Mouse (Mus musculus) monocyte, adult 2 months (primary cell): ENCODE measurements around the gene Gm20388.

Experiments
- DNase-seq, 2 experiments: peaks; one replicate each; pipeline ENCODE4 v3.0.0; 2022; ENCODE audit warnings: low spot score in 2 of 2, low read depth in 1 of 2

Gene Gm20388

GRCm38 (mm10) chr8:122853340-122853771, 2942.7 kb downstream of the Gm20388 start:
- no peak for DNase-seq

- no peak for DNase-seq
Observed at GRCm38 (mm10) chr8:122854388-122854787, 2943.7 kb downstream of the Gm20388 start.

- DNase-seq, result no peak
Observed at GRCm38 (mm10) chr8:122855123-122855522, 2944.5 kb downstream of the Gm20388 start.

DNA sequence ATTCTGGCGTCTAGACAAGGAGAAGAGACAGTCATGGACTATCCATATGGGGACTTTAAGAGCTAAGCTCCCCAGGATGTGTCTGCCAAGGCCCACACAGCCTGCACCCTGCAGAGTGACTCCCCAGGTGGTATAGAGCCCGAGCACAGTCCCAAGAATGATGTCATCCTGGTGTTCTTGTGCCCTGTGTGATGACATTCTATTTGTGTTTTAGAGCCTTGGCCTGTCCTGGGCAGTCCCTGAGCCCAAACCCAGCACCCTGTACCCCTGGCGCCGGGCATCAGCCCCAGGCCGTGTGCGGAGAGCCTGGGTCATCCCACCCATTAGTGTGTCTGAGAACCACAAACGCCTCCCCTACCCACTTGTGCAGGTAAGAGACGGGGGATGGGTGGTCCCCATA, 2945.6 kb downstream of the Gm20388 start:
- DNase-seq, result no peak

DNA sequence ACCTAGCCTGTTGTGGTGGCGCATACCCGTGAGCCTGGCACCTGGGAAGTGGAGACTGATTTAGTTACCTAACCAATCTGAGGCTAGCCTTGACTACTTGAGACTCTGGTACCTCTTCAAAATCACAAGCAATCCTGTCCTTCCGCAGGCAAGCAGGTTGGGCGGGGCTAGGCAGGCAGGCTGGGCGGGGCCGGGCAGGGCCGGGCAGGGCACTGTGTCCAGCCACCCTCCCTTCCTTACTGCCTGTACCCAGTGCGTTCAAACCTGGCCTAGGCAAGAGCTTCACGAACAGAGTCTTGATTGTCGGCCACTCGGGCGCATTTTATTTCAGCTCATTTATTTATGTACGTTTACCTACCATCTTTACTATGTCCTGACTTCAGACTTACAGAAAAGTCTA, 2949.2 kb downstream of the Gm20388 start:
- DNase-seq, result no peak

DNA sequence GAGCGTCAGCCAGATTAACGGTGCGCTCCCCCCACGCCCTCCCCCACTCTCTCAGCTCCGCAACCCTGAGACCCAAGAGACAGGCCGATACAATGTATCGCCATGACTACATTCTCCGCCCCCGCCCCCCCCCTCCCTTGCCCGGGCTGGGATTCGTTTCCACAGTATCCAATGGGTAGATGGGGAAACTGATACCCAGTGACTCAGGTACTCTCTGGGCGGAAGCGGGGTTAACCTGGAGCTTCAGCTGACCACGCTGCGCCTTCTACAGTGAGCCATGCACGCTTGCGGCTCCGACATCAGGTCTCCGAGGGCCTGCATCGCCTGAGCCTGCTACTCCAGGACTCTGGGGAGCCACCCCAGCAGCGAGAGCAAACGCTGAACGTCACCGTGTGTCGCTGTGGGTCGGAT, 2954.1 kb downstream of the Gm20388 start:
- DNase-seq, result no peak

GRCm38 (mm10) chr8:122865441-122865840, 2954.8 kb downstream of the Gm20388 start:
- no peak for DNase-seq

- no peak for DNase-seq
Observed at GRCm38 (mm10) chr8:122866231-122866630, 2955.6 kb downstream of the Gm20388 start.

- no peak for DNase-seq
Observed at GRCm38 (mm10) chr8:122867982-122868381, 2957.3 kb downstream of the Gm20388 start.

- DNase-seq, result peak; percentile 72 to 80
Observed at GRCm38 (mm10) chr8:122870377-122870863, 2959.8 kb downstream of the Gm20388 start.

- no peak for DNase-seq
Observed at GRCm38 (mm10) chr8:122871663-122872062, 2961.0 kb downstream of the Gm20388 start.

DNA sequence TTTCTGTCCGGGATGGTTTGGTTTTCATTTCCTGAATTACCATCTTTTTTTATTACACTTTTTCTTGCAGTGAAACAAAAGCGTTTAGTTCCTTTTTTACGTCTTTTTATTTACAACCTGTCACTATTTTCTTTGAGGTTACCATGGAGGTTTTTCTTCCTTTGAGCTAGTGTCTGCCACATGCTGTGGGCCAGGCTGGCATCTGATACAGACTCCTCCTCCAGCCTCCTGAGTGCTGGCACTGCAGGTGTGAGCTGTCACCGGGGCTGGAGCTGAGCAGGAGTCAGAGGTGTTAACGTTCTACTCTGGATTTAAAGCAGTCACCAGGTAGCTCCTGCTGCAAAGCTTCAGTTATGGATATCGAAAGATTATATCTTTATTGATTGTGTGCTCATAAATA, 2962.5 kb downstream of the Gm20388 start:
- no peak for DNase-seq

DNA sequence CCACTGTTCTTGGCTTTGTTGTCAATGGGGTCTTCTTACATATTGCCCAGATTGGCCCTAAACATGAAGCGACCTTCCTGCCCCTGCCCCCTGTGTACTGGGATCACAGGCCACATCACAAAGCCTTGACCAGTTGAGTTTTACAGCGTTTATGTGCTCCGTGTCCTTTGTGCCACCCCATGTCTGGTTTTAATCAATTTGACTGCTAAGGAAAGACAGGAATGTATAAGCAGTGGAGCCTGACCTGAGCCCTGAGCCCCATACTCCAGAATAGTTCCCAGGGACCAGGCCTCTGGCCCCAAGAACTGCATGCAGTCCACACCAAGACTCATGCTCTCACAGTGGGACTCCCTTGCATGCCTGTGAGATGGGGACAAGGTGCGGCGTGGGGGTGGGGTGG, 2964.5 kb downstream of the Gm20388 start:
- no peak for DNase-seq

DNA sequence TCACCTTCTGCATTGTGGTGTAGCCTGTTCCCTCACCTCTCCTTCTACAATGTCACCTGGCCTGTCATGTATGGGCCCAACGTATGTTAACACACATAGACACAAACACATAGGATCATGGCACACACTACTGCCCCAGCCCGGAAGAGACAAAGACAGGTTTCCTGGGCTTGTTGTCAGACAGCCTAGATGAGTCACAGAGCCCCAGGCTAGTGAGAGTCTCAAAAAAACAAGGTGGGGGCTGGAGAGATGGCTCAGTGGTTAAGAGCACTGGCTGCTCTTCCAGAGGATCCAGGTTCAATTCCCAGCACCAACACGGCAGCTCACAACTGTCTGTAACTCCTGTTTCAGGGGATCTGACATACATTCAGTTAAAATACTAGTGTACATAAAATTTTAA, 2967.6 kb downstream of the Gm20388 start:
- no peak for DNase-seq

DNA sequence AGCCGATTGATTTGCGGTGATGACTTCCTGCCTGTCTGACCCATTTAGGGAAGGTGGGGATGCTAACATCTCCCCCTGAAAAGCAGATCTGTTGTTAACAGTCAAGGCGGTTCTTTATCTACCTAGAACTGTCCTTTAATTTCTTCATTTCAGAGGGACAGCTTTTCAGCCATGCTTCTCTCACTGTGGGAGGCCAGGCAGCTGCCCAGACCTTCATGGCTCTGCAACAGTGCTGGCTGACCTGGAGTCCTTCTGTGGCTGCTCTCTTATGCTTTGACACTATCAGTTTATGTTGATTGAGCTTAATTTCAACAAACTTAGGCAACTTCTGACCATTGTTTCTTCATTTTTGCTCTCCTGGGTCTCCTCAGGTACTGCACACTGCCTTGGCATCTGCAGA, 2969.7 kb downstream of the Gm20388 start:
- DNase-seq, result no peak

GRCm38 (mm10) chr8:122883671-122884070, 2973.0 kb downstream of the Gm20388 start:
- DNase-seq, result no peak

DNA sequence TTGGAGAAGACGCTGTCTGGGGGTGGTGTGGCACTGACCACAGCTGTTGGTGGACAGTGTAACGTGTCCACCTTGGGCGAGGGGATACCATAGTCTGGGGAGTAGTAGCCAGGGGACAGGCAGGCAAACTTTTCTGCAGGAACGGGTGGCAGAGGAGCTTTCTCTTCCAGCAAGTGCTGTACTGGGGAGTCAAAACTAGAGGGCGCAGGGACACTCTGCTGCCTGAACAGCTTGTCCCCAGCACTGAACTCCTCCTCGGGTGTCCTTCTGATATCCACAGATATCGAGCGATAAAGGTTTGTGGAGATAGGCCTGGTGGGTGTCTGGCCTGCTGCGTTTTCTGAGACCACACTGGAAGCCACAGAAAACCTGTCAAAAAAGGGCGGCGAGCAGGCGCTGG, 2980.8 kb downstream of the Gm20388 start:
- no peak for DNase-seq

GRCm38 (mm10) chr8:122893451-122893850, 2982.8 kb downstream of the Gm20388 start:
- DNase-seq, result no peak

GRCm38 (mm10) chr8:122896317-122896716, 2985.7 kb downstream of the Gm20388 start:
- no peak for DNase-seq

DNA sequence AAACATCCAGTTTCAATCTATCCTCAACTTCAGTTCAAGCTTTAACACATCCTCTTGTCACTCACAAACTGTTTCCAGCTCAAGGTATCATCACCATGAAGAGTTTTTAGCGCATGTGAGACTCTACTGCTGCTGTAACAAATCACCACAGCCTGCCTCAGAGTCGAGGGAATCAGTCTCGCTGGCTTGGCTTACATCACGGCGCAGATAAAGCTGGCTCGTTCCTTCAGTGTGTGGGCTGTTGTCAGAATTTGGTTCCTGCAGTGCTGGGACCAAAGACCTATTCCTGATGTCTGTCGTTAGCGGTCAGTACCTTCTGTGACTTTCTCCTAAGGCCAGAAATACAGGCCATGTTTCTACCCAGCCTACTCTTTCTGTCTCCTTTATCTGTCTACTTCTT, 2986.6 kb downstream of the Gm20388 start:
- no peak for DNase-seq

- no peak for DNase-seq
Observed at GRCm38 (mm10) chr8:122898018-122898417, 2987.4 kb downstream of the Gm20388 start.

- DNase-seq, result no peak
Observed at GRCm38 (mm10) chr8:122898473-122898872, 2987.8 kb downstream of the Gm20388 start.

DNA sequence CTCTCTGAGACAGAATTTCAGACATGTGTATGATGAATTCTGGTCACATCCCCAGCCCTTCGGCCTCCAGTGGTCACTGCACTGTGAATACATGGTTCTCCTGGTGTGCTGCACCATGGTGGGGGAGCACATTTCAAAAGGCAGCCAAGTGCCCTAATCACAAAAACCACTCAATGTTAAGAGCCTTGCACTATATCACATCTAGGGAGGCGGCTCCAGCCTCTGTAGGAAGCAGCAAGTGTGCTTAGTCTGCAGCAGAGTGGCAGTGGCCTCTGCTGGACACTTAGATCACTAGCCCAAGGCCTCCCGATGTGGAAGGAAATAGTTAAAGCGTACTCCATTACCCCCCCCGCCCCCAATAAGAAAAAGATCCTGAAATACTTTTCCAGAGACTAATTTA, 2988.4 kb downstream of the Gm20388 start:
- no peak for DNase-seq

DNA sequence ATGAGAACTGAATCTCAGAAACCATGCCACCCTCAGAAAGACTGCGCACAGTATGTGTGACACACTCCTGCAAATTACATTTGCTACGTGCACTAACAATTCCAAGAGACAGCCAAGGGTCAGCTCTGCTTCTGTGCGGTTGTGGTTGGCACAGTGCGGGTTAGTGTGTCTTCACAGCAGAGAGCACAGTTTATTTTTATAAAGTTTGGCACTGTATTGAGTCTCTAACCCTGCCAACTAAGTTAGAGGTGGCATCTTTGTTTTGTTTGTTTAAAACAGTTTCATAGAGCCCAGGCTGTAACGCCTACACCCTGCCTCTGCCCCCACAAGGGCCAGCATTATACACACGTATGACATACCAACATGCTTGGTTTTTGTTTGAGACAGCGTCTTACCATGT, 2990.8 kb downstream of the Gm20388 start:
- no peak for DNase-seq
